Mouse (Mus musculus): ENCODE results near the gene Sestd1.

DNA sequence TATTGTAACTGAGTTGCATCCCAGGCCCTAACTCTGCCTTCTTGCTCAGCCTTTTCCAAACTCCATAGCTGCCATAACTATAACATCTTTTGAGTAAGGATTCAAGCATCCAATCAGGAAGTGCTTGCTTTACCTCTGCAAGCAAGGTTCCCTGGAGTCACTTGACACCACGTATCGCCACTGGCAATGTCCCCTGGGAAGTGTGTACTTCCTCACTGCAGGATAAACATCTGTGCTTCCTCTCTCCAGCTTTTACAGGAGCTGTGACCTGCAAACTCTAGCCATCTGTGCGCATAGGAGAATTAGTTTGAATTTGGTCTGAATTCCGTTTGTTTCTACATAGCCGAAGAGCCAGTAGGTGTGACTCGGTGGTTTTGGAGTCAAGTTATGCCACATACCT lies 43.3 kb upstream of the Sestd1 start:
- TF ChIP-seq POLR2A (IDR thresholded peaks at IDR 0.05; ENCODE audit: low read depth, low read length): no peak
- TF ChIP-seq CTCF (IDR thresholded peaks at IDR 0.05; ENCODE audit: extremely low read depth, insufficient read length, insufficient replicate concordance, low read depth, low read length): no peak
